Mouse (Mus musculus) thymus, adult 2 months (tissue): ENCODE measurements around the gene Fpr-rs7. TPM values are rescaled to one million over a fixed set of nuclear protein-coding genes. Genes with fewer than 3 reads are reported as not detected.

Source experiments
- DNase-seq: peaks from one replicate; pipeline ENCODE4 v3.0.0; 2021
- H3K27ac ChIP-seq: fragments of 200-500 bp; 2 replicates; pipeline ENCODE4 v1.5.1; 2012; ENCODE audit warnings: low read length, control low read depth; ENCODE audit not compliant: control insufficient read depth, insufficient read depth
- H3K27me3 ChIP-seq: fragments of 200-500 bp; 2 replicates; pipeline ENCODE4 v1.6.1; 2012; ENCODE audit warnings: mild to moderate bottlenecking, low read length, moderate library complexity, mixed read lengths; ENCODE audit not compliant: control insufficient read depth, insufficient read depth
- H3K36me3 ChIP-seq: fragments of 200-500 bp; 2 replicates; pipeline ENCODE4 v1.6.1; 2012; ENCODE audit warnings: mild to moderate bottlenecking, low read length, moderate library complexity; ENCODE audit not compliant: control insufficient read depth, insufficient read depth
- H3K4me1 ChIP-seq: fragments of 200-500 bp; replicated peaks from 2 replicates; pipeline ENCODE4 v1.6.1; 2012; ENCODE audit warnings: low read length; ENCODE audit not compliant: control insufficient read depth, insufficient read depth
- H3K4me3 ChIP-seq: fragments of 200-500 bp; 2 replicates; pipeline ENCODE4 v1.5.1; 2012; ENCODE audit warnings: mild to moderate bottlenecking, low read length, control low read depth, moderate library complexity; ENCODE audit not compliant: control insufficient read depth, insufficient read depth
- CTCF ChIP-seq: fragments of 200-500 bp; IDR thresholded peaks from 2 replicates; pipeline ENCODE4 v1.5.1; 2012; ENCODE audit warnings: mild to moderate bottlenecking, control low read depth, low read length, moderate library complexity, borderline replicate concordance; ENCODE audit not compliant: control insufficient read depth, poor library complexity, insufficient read depth; ENCODE audit errors: extremely low read depth
- POLR2A ChIP-seq: fragments of 200-500 bp; IDR thresholded peaks from 2 replicates; pipeline ENCODE4 v1.6.1; 2012; ENCODE audit warnings: mild to moderate bottlenecking, low read length, control low read depth, moderate library complexity; ENCODE audit not compliant: control insufficient read depth, poor library complexity, insufficient read depth; ENCODE audit errors: extremely low read depth
- WGBS: fragments of 180-500 bp; shearing (Covaris S2); methylation state at CpG from one replicate; pipeline ENCODE4 v1.1.7; 2018; 5-methylcytosine and 5-hydroxymethylcytosine counted together
- polyA plus RNA-seq: library from polyadenylated mRNA; depleted of rRNA; stranded (reverse); fragments of >200 nt; gene quantifications from 2 replicates; pipeline ENCODE4 v1.2.3, GENCODE M21; 2012; rRNA removed

Gene Fpr-rs7
- polyA plus RNA-seq = not detected in 2 replicates

GRCm38 (mm10) chr17:20114126-20114525 is at the start of gene Fpr-rs7:
Gene Fpr-rs7 (minus strand): TSS chr17:20114226.
- TF ChIP-seq POLR2A (no peak), CTCF (no peak)
- Histone ChIP-seq H3K36me3 (no peaks in the 10 kb centered on the region), H3K27ac (no peak within 1 kb of the TSS), H3K4me3 (no peak within 1 kb of the TSS), H3K27me3 (no peaks in the 10 kb centered on the region), H3K4me1 (no peaks in the 10 kb centered on the region)
- DNase-seq = no peak

- Histone ChIP-seq H3K4me1 (no peaks in the 10 kb centered on the region), H3K27me3 (no peaks in the 10 kb centered on the region), H3K27ac (no peak overlapping the region), H3K4me3 (no peak overlapping the region), H3K36me3 (no peaks in the 10 kb centered on the region)
- 87% methylated on average over 6 of the region's 6 CpGs for WGBS
- TF ChIP-seq CTCF (no peak), POLR2A (no peak)
- no peak for DNase-seq
Measured at GRCm38 (mm10) chr17:20074090-20074489, 39.9 kb downstream of the Fpr-rs7 start.

- WGBS = 96% methylated on average over 4 of the region's 4 CpGs
- H3K4me1 ChIP-seq = no peaks in the 10 kb centered on the region
- no peak overlapping the region for H3K4me3 ChIP-seq
- no peak for DNase-seq
- H3K36me3 ChIP-seq = no peaks in the 10 kb centered on the region
- TF ChIP-seq CTCF (no peak), POLR2A (no peak)
- no peak overlapping the region for H3K27ac ChIP-seq
- H3K27me3 ChIP-seq = no peaks in the 10 kb centered on the region
Measured at GRCm38 (mm10) chr17:20071656-20072396, 42.2 kb downstream of the Fpr-rs7 start.

Other genes with a start within 250 kb of the Fpr-rs7 start
- gene Vmn2r104, start 65.9 kb downstream of the Fpr-rs7 start, polyA plus RNA-seq = not detected in 2 replicates
- not detected in 2 replicates for gene Fpr-rs6, start 68.9 kb upstream of the Fpr-rs7 start, polyA plus RNA-seq
- not detected in 2 replicates for gene Vmn2r105, start 120.8 kb upstream of the Fpr-rs7 start, polyA plus RNA-seq
- not detected in 2 replicates for gene Vmn2r106, start 171.3 kb upstream of the Fpr-rs7 start, polyA plus RNA-seq
- gene Vmn2r107, start 231.0 kb upstream of the Fpr-rs7 start, polyA plus RNA-seq = not detected in 2 replicates